Mouse (Mus musculus) neural tube, embryonic 13.5 days (tissue): ENCODE measurements around the gene Gm20458. TPM values are rescaled to one million over a fixed set of nuclear protein-coding genes. Genes with fewer than 3 reads are reported as not detected.

Experiments used
- ATAC-seq: fragments of 200-750 bp; cut with Nextera tagmentation; 2 replicates; pipeline ENCODE4 v1.8.0; 2017; ENCODE audit warnings: low read depth, mild to moderate bottlenecking, moderate TSS enrichment, moderate library complexity
- H3K27ac ChIP-seq: fragments of 300-500 bp; sonication (generic); replicated peaks from 2 replicates; pipeline ENCODE4 v1.5.1; 2015; ENCODE audit warnings: moderate library complexity, mild to moderate bottlenecking, inconsistent platforms
- H3K27me3 ChIP-seq: fragments of 300-500 bp; sonication (generic); 2 replicates; pipeline ENCODE4 v1.6.1; 2015; ENCODE audit warnings: mild to moderate bottlenecking, inconsistent platforms
- H3K36me3 ChIP-seq: fragments of 300-500 bp; sonication (generic); 2 replicates; pipeline ENCODE4 v1.6.1; 2015; ENCODE audit warnings: mild to moderate bottlenecking, inconsistent platforms
- H3K4me1 ChIP-seq: fragments of 300-500 bp; sonication (generic); replicated peaks from 2 replicates; pipeline ENCODE4 v1.6.1; 2015; ENCODE audit warnings: inconsistent platforms
- H3K4me2 ChIP-seq: fragments of 300-500 bp; sonication (generic); 2 replicates; pipeline ENCODE4 v1.6.1; 2015; ENCODE audit warnings: inconsistent platforms, mild to moderate bottlenecking, moderate library complexity
- H3K4me3 ChIP-seq: fragments of 300-500 bp; sonication (generic); 2 replicates; pipeline ENCODE4 v1.5.1; 2015; ENCODE audit warnings: mild to moderate bottlenecking, inconsistent platforms
- H3K9ac ChIP-seq: fragments of 300-500 bp; sonication (generic); 2 replicates; pipeline ENCODE4 v1.6.1; 2015; ENCODE audit warnings: moderate library complexity, mild to moderate bottlenecking, inconsistent platforms
- H3K9me3 ChIP-seq: fragments of 300-500 bp; sonication (generic); 2 replicates; pipeline ENCODE4 v1.6.1; 2016; ENCODE audit warnings: inconsistent platforms
- WGBS: fragments of 180-500 bp; shearing (Covaris S2); methylation state at CpG from one replicate; pipeline ENCODE4 v1.1.7; 2015; 5-methylcytosine and 5-hydroxymethylcytosine counted together
- polyA plus RNA-seq: library from polyadenylated mRNA; unstranded; fragments of >200 nt; fragmentation: Nextera tagmentation; extraction: Ambion mirVana; gene quantifications from 2 replicates; pipeline ENCODE4 v1.2.1, GENCODE M21; 2015

Gm20458 gene
- polyA plus RNA-seq, 1 experiment from 2014 or later: 7.7 TPM

DNA sequence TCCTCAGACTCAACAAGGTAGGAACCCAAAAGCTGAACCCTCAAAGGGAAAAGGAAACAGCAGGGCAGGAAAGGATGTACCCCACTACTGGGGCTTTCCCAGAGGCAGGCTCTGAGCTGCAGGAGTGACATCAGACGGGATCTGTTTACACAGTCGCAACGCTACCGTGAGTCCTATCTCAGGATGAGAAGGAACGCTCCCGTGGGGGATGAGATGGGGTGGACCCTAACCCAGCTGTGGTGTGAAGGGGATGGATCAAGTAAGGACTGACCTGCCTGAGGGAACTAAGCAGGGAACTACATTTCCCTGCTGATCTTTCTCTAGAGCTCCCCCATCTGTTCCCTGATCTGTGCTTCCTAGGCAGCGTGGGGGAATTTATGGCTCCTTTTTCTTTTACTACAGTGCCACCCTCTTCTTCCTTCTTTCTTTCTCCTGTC is 3.9 kb upstream of the Gm20458 start, which contains the start of gene Sys1:
Gene Sys1 (plus strand): TSS at position 101 of the 437 bp plus-strand sequence.
- peak within 1 kb of the TSS; percentile 63 for H3K9ac ChIP-seq
- peak within 1 kb of the TSS; percentile 16 for H3K4me3 ChIP-seq
- H3K9me3 ChIP-seq: no peaks in the 10 kb centered on the region
- peak within 1 kb of the TSS; percentile 46; the same call in 1 of the 2 replicates for H3K27ac ChIP-seq
- peak within 1 kb of the TSS; percentile 45 for H3K4me2 ChIP-seq
- H3K27me3 ChIP-seq: no peaks in the 10 kb centered on the region
- no peak for ATAC-seq
- H3K36me3 ChIP-seq: no peaks in the 10 kb centered on the region
- H3K4me1 ChIP-seq: peaks cover 16% of the 10 kb centered on the region
- WGBS: 2% methylated on average over 7 of the region's 7 CpGs

- Histone ChIP-seq H3K9me3 (no peaks in the 10 kb centered on the region), H3K4me3 (no peak overlapping the region), H3K27me3 (no peaks in the 10 kb centered on the region), H3K27ac (no peak overlapping the region), H3K36me3 (peaks cover under 1% of the 10 kb centered on the region), H3K9ac (no peak overlapping the region), H3K4me1 (peaks cover 25% of the 10 kb centered on the region), H3K4me2 (no peak overlapping the region)
- 63% methylated on average over 7 of the region's 7 CpGs for WGBS
- no peak for ATAC-seq
Measured at GRCm38 (mm10) chr2:164457942-164458341, 2.8 kb upstream of the Gm20458 start.

DNA sequence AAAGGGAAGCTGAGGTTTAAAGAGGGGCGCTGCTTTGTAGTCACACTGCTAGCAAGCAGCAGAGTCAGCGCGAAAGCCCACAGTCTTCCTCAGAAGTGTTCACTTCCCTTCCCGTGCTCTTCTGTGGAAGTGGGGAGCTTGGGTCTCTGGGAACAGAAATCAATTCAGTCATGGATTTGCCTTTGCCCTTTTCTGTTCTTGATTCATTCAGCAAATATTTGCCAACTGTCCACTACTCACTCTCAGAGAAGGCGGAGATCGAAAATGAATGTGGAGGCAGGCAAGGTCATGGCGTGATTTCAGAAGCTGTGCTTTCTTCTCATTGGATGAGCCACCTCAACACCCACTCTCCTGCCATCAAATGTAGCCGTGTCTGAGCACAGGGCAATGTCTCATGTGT is 2.2 kb upstream of the Gm20458 start:
- H3K4me2 ChIP-seq: no peak overlapping the region
- H3K36me3 ChIP-seq: peaks cover 7% of the 10 kb centered on the region
- no peak for ATAC-seq
- H3K4me1 ChIP-seq: peaks cover 25% of the 10 kb centered on the region
- WGBS: 88% methylated on average over 8 of the region's 8 CpGs
- no peak overlapping the region for H3K4me3 ChIP-seq
- H3K27ac ChIP-seq: no peak overlapping the region
- H3K9ac ChIP-seq: no peak overlapping the region
- no peaks in the 10 kb centered on the region for H3K27me3 ChIP-seq
- no peaks in the 10 kb centered on the region for H3K9me3 ChIP-seq

GRCm38 (mm10) chr2:164465161-164465560 is 4.4 kb downstream of the Gm20458 start:
- no peak overlapping the region for H3K4me2 ChIP-seq
- no peaks in the 10 kb centered on the region for H3K27me3 ChIP-seq
- H3K4me3 ChIP-seq: no peak overlapping the region
- H3K4me1 ChIP-seq: peaks cover 14% of the 10 kb centered on the region
- H3K9ac ChIP-seq: no peak overlapping the region
- H3K27ac ChIP-seq: no peak overlapping the region
- no peak for ATAC-seq
- peaks cover 67% of the 10 kb centered on the region for H3K36me3 ChIP-seq
- no peaks in the 10 kb centered on the region for H3K9me3 ChIP-seq

DNA sequence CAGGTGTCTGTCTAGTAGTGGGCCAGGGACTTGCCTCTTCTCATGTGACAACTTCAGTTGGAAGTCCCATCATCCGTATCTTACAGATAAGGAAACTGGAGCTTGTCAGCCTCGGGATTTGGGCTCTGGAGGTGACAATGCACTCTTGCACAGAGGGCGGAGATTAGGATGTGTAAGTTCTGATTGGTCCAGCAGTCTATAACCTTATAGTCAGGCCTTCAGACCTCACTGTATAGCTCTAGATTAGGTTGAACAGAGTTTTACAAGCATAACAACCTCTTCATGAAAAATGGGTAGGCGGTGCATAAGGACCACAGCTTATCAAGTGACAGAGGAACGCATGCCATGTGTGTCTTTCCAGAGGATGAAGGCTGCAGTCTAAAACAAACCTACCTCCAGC is 6.0 kb downstream of the Gm20458 start:
- 88% methylated on average over 5 of the region's 5 CpGs for WGBS
- ATAC-seq: no peak
- no peak overlapping the region for H3K4me3 ChIP-seq
- H3K4me1 ChIP-seq: peaks cover 10% of the 10 kb centered on the region
- H3K36me3 ChIP-seq: peaks cover 76% of the 10 kb centered on the region
- H3K9ac ChIP-seq: no peak overlapping the region
- H3K27ac ChIP-seq: no peak overlapping the region
- H3K4me2 ChIP-seq: no peak overlapping the region
- H3K9me3 ChIP-seq: no peaks in the 10 kb centered on the region
- H3K27me3 ChIP-seq: no peaks in the 10 kb centered on the region

DNA sequence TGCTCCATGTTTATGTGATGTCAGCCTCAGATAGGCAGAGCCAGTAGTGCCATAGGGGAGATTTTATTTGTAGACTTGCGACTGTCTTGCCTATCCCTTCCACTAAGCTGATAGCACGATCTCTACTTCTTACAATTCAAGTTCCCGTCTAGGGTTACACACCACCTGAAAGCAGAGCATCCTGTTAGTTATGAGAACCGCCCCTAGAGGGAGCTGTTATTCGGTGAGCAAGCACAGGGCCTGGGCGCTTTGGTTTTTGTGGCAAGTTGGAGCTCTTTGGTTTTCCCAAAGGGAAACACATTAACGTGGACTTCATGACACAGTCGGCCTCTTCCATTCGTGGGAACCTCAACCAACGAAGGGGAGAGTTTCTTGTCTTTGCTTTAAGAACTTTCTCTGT is 9.5 kb downstream of the Gm20458 start:
- H3K4me2 ChIP-seq: no peak overlapping the region
- H3K36me3 ChIP-seq: peaks cover 81% of the 10 kb centered on the region
- no peaks in the 10 kb centered on the region for H3K4me1 ChIP-seq
- H3K9me3 ChIP-seq: no peaks in the 10 kb centered on the region
- no peak overlapping the region for H3K4me3 ChIP-seq
- H3K27me3 ChIP-seq: no peaks in the 10 kb centered on the region
- no peak overlapping the region for H3K27ac ChIP-seq
- 31% methylated on average over 10 of the region's 10 CpGs for WGBS
- ATAC-seq: no peak
- H3K9ac ChIP-seq: no peak overlapping the region

GRCm38 (mm10) chr2:164473624-164474023 is 12.9 kb downstream of the Gm20458 start, which contains the start of gene Trp53tg5:
TSS of gene Trp53tg5 (minus strand) at chr2:164473724.
- no peak for ATAC-seq
- Histone ChIP-seq H3K36me3 (peaks cover 73% of the 10 kb centered on the region), H3K4me3 (no peak within 1 kb of the TSS), H3K4me1 (no peaks in the 10 kb centered on the region), H3K9ac (no peak within 1 kb of the TSS), H3K27me3 (no peaks in the 10 kb centered on the region), H3K27ac (no peak within 1 kb of the TSS), H3K4me2 (no peak within 1 kb of the TSS), H3K9me3 (no peaks in the 10 kb centered on the region)
- 93% methylated on average over 6 of the region's 6 CpGs for WGBS

- Histone ChIP-seq H3K4me2 (peak within 1 kb of the TSS; percentile 100), H3K9me3 (no peaks in the 10 kb centered on the region), H3K4me3 (peak within 1 kb of the TSS; percentile 71), H3K27ac (no peak within 1 kb of the TSS), H3K27me3 (peaks cover 27% of the 10 kb centered on the region), H3K4me1 (peaks cover 21% of the 10 kb centered on the region), H3K9ac (peak within 1 kb of the TSS; percentile 78), H3K36me3 (peaks cover 9% of the 10 kb centered on the region)
- ATAC-seq: peak; percentile 60
- WGBS: 2% methylated on average over 26 of the region's 26 CpGs
Measured at GRCm38 (mm10) chr2:164485681-164486257, 25.0 kb downstream of the Gm20458 start, which contains the start of gene Dbndd2. TSS of gene Dbndd2 (plus strand) at chr2:164486106.

- H3K4me1 ChIP-seq: peaks cover 21% of the 10 kb centered on the region
- under 1% methylated on average over 80 of the region's 90 CpGs for WGBS
- peaks cover 27% of the 10 kb centered on the region for H3K27me3 ChIP-seq
- peak overlapping the region; percentile 71 for H3K4me3 ChIP-seq
- H3K9ac ChIP-seq: peak overlapping the region; percentile 78
- no peak overlapping the region for H3K27ac ChIP-seq
- H3K9me3 ChIP-seq: no peaks in the 10 kb centered on the region
- peak overlapping the region; percentile 100 for H3K4me2 ChIP-seq
- ATAC-seq: peak; percentile 63
- H3K36me3 ChIP-seq: peaks cover 11% of the 10 kb centered on the region
Measured at GRCm38 (mm10) chr2:164486258-164487114, 25.7 kb downstream of the Gm20458 start.

DNA sequence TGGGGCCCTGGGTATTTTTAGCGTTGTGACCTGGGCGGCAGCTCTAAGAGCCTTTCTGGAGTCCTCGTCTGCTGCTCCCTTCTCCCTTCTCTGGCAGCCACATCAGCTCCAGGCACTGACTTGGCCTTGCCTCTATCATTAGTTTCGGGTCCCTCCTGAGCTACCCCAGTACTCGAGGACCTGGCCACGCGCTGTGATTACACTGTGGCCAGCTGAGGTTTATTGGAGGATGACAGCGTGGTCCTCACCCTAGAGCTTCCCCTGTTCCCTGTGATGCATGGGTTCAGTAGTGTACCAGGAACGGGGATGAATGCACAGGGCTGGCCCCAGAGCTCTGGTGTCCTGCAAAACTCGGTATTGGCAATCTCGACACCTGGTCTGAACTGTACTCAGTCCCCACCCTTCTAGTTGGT is 26.4 kb downstream of the Gm20458 start:
- Histone ChIP-seq H3K27ac (no peak overlapping the region), H3K9ac (peak overlapping the region; percentile 78), H3K4me2 (peak overlapping the region; percentile 100), H3K36me3 (peaks cover 11% of the 10 kb centered on the region), H3K4me3 (peak overlapping the region; percentile 71), H3K9me3 (no peaks in the 10 kb centered on the region), H3K27me3 (peaks cover 27% of the 10 kb centered on the region), H3K4me1 (peaks cover 21% of the 10 kb centered on the region)
- no peak for ATAC-seq
- WGBS: 12% methylated on average over 11 of the region's 11 CpGs

GRCm38 (mm10) chr2:164487812-164488211 is 27.0 kb downstream of the Gm20458 start:
- 69% methylated on average over 9 of the region's 9 CpGs for WGBS
- Histone ChIP-seq H3K27ac (no peak overlapping the region), H3K4me2 (no peak overlapping the region), H3K27me3 (peaks cover 27% of the 10 kb centered on the region), H3K4me1 (peaks cover 21% of the 10 kb centered on the region), H3K36me3 (peaks cover 11% of the 10 kb centered on the region), H3K4me3 (no peak overlapping the region), H3K9ac (no peak overlapping the region), H3K9me3 (no peaks in the 10 kb centered on the region)
- ATAC-seq: no peak

- Histone ChIP-seq H3K27me3 (0 out of 2 replicates have a peak, but pooled peaks cover 3% of the 10 kb centered on the region), H3K9me3 (no peaks in the 10 kb centered on the region), H3K9ac (no peak overlapping the region), H3K4me3 (no peak overlapping the region), H3K4me2 (no peak overlapping the region), H3K4me1 (peaks cover 18% of the 10 kb centered on the region), H3K27ac (no peak overlapping the region), H3K36me3 (peaks cover 11% of the 10 kb centered on the region)
- whole genome bisulfite sequencing: 48% methylated on average over 2 of the region's 2 CpGs
- ATAC-seq: no peak
Measured at GRCm38 (mm10) chr2:164494126-164494525, 33.4 kb downstream of the Gm20458 start.
